Mouse (Mus musculus) CD4-positive helper T cell, adult 2 months (primary cell): ENCODE measurements around the gene Ddx55.
A peak's percentile ranks its signal among the peaks of the same experiment; 100 is the strongest.

Source experiments
- DNase-seq: peaks from one replicate; pipeline ENCODE4 v3.0.0-alpha.2; 2012; ENCODE audit warnings: low read depth, missing footprints, low spot score

The Ddx55 gene

GRCm38 (mm10) chr5:124610965-124611364, 58.3 kb downstream of the Ddx55 start:
- DNase-seq: no peak

- DNase-seq: peak; percentile 56
Measured at GRCm38 (mm10) chr5:124614709-124615108, 62.0 kb downstream of the Ddx55 start.

DNA sequence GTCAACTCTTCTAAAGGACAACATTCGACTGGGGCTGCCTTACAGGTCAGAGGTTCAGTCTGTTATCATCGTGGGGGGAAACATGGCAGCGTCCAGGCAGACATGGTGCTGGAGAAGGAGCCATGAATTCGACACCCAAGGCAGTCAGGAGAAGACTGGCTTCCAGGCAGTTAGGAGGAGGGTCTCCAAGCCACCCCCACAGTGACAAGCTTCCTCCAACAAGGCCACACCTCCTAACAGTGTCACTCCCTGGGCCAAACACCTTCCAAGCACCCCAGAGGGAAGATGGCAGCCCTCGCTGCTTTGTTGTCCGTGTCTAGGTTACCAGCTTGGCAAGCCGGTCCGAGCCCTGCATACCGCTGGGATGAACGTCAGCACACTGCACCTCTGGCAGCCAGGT, 66.0 kb downstream of the Ddx55 start:
- no peak for DNase-seq
